Comparison of ENCODE assay signal across 14 mouse cellular contexts in genomic region chr11:74501061-74501460, GRCm38 (mm10).
A peak's percentile ranks its signal among the peaks of the same experiment; 100 is the strongest.
DNase-seq lines count a peak whose midpoint lies in the region; ATAC-seq and TF ChIP-seq lines count a peak whose summit lies in the region.
"Had no signal": no experiment of that assay in that cellular context is flagged by ENCODE, and none has a peak within 500 bp of the region (broad histone marks: within the 10 kb centered on the region; RNA-seq: fewer than 3 reads in every experiment).

No protein-coding gene starts in this region.

- CTCF ChIA-PET in Patski (lab: Charles Lee): interaction anchor here (1.7 kb wide), 1 partner anchor 29 kb away, joined by 5 read pairs; no protein-coding TSS in a partner anchor

- POLR2A ChIA-PET in Patski (lab: Charles Lee): no interaction called here

- no peaks in the 10 kb centered on the region for H3K27me3 ChIP-seq in heart, adult 2 months (ENCODE audit: control insufficient read depth, insufficient read depth, low read length)
- no peaks in the 10 kb centered on the region for H3K27me3 ChIP-seq in kidney, postnatal 0 days (ENCODE audit: insufficient read depth, low read length)
- H3K27me3 ChIP-seq in Patski: no peaks in the 10 kb centered on the region
- no peaks in the 10 kb centered on the region for H3K27me3 ChIP-seq in limb, embryonic 10.5 days (ENCODE audit: low read depth, poor library complexity, severe bottlenecking)
- H3K27me3 ChIP-seq: heart, embryonic 15.5 days; limb, embryonic 13.5 days; liver, embryonic 15.5 days; midbrain, embryonic 13.5 days; neural tube, embryonic 12.5 days had no signal

- no peak for TF ChIP-seq EP300 in heart, adult 2 months (IDR thresholded peaks at IDR 0.05; ENCODE audit: insufficient read depth, low read depth, low read length)

- no peak for TF ChIP-seq POLR2A in heart, adult 2 months (IDR thresholded peaks at IDR 0.05; ENCODE audit: insufficient read depth, low read depth, low read length)

- no peaks in the 10 kb centered on the region for H3K36me3 ChIP-seq in heart, adult 2 months (ENCODE audit: control insufficient read depth, insufficient read depth, low read length)
- no peaks in the 10 kb centered on the region for H3K36me3 ChIP-seq in kidney, postnatal 0 days (ENCODE audit: insufficient read depth, low read length)
- H3K36me3 ChIP-seq in limb, embryonic 10.5 days: no peaks in the 10 kb centered on the region
- H3K36me3 ChIP-seq: heart, embryonic 15.5 days; limb, embryonic 13.5 days; liver, embryonic 15.5 days; midbrain, embryonic 13.5 days; neural tube, embryonic 12.5 days had no signal

- no peak overlapping the region for H3K9ac ChIP-seq in heart, adult 2 months (ENCODE audit: low read depth, low read length)
- 0 out of 2 replicates have a peak overlapping the region, but pooled peaks have one; percentile 40 for H3K9ac ChIP-seq in kidney, postnatal 0 days (ENCODE audit: low read depth, low read length)
- H3K9ac ChIP-seq: heart, embryonic 15.5 days; limb, embryonic 13.5 days; liver, embryonic 15.5 days; midbrain, embryonic 13.5 days; neural tube, embryonic 12.5 days had no signal

- no peak overlapping the region for H3K4me3 ChIP-seq in heart, adult 2 months
- no peak overlapping the region for H3K4me3 ChIP-seq in kidney, postnatal 0 days (replicated peaks; ENCODE audit: low read depth, low read length)
- H3K4me3 ChIP-seq in limb, embryonic 10.5 days: no peak overlapping the region
- H3K4me3 ChIP-seq: gastrocnemius, adult 2 months; heart, embryonic 15.5 days; limb, embryonic 13.5 days; liver, embryonic 15.5 days; midbrain, embryonic 13.5 days; neural tube, embryonic 12.5 days had no signal

- H3K79me2 ChIP-seq in heart, adult 2 months (replicated peaks; ENCODE audit: control insufficient read depth, insufficient read depth, low read length): no peaks in the 10 kb centered on the region

- peak; percentile 23 for DNase-seq in heart, postnatal 4 days
- DNase-seq in heart, adult 2 months: no peak
- DNase-seq in kidney, postnatal 0 days (ENCODE audit: low spot score): no peak
- DNase-seq in kidney, adult 18-20 months: no peak
- no peak for DNase-seq in Patski (ENCODE audit: low read depth, low spot score)
- DNase-seq in limb, embryonic 10.5 days (ENCODE audit: low spot score): no peak
- no peak for DNase-seq in lung, postnatal 10 days
- DNase-seq: gastrocnemius, adult 2 months; right cerebral cortex, postnatal 4 days had no signal

- H3K27ac ChIP-seq in heart, adult 2 months: no peak overlapping the region; the same call in 1 of the 2 replicates
- H3K27ac ChIP-seq in kidney, postnatal 0 days: peak overlapping the region; percentile 58; the same call in 1 of the 2 replicates
- H3K27ac ChIP-seq in limb, embryonic 10.5 days: 0 out of 2 replicates have a peak overlapping the region, but pooled peaks have one; percentile 30
- H3K27ac ChIP-seq: gastrocnemius, adult 2 months; heart, embryonic 15.5 days; limb, embryonic 13.5 days; liver, embryonic 15.5 days; midbrain, embryonic 13.5 days; neural tube, embryonic 12.5 days had no signal

- TF ChIP-seq CTCF in heart, adult 2 months (IDR thresholded peaks at IDR 0.05): no peak
- TF ChIP-seq CTCF in kidney, postnatal 0 days (IDR thresholded peaks at IDR 0.05; ENCODE audit: low read depth): no peak
- TF ChIP-seq CTCF in Patski (IDR thresholded peaks at IDR 0.05): no peak

- WGBS in heart, adult 2 months: 26% methylated on average over 3 of the region's 3 CpGs
- WGBS in kidney, postnatal 0 days: 47% methylated on average over 3 of the region's 3 CpGs
- 86% methylated on average over 3 of the region's 3 CpGs for WGBS in limb, embryonic 10.5 days

- intact Hi-C loops in heart, adult 2 months (cut with DNase I): no loop called here

- H3K9me3 ChIP-seq in kidney, postnatal 0 days (replicated peaks; ENCODE audit: low read length): no peaks in the 10 kb centered on the region
- no peaks in the 10 kb centered on the region for H3K9me3 ChIP-seq in limb, embryonic 10.5 days (replicated peaks)
- H3K9me3 ChIP-seq: heart, embryonic 15.5 days; limb, embryonic 13.5 days; liver, embryonic 15.5 days; midbrain, embryonic 13.5 days; neural tube, embryonic 12.5 days had no signal

- H3K4me2 ChIP-seq in kidney, postnatal 0 days (ENCODE audit: low read length): no peak overlapping the region
- H3K4me2 ChIP-seq: heart, embryonic 15.5 days; limb, embryonic 13.5 days; liver, embryonic 15.5 days; midbrain, embryonic 13.5 days; neural tube, embryonic 12.5 days had no signal

- ATAC-seq in kidney, postnatal 0 days (replicated peaks; ENCODE audit: low FRiP score, low read depth): no peak
- ATAC-seq in Patski: peak; percentile 28
- ATAC-seq: midbrain, embryonic 13.5 days had no signal

- in situ Hi-C loops in Patski (cut with MboI; ENCODE audit: low pct_unique_long_range_greater_than_20kb): no loop called here

- peaks cover 13% of the 10 kb centered on the region for H3K4me1 ChIP-seq in heart, adult 2 months (ENCODE audit: control insufficient read depth, insufficient read depth, low read length)
- H3K4me1 ChIP-seq in kidney, postnatal 0 days (replicated peaks; ENCODE audit: insufficient read depth, low read length): peaks cover 8% of the 10 kb centered on the region; the same call in 1 of the 2 replicates
- H3K4me1 ChIP-seq in limb, embryonic 10.5 days: peaks cover 10% of the 10 kb centered on the region
